Mouse (Mus musculus): Measurements from ENCODE around the gene Nipbl. TPM values are rescaled to one million over a fixed set of nuclear protein-coding genes. Genes with fewer than 3 reads are reported as not detected.

The Nipbl gene
- polyA plus RNA-seq, 1 experiment from 2014 or later, result 5.7 TPM

GRCm38 (mm10) chr15:8265946-8266345, 178.3 kb downstream of the Nipbl start:
- Histone ChIP-seq H3K27me3 (ENCODE audit: insufficient read depth, low read length) (no peaks in the 10 kb centered on the region), H3K4me2 (ENCODE audit: low read depth, low read length) (no peak overlapping the region), H3K36me3 (replicated peaks; ENCODE audit: insufficient read depth, low read length) (0 out of 2 replicates have a peak, but pooled peaks cover 3% of the 10 kb centered on the region), H3K27ac (ENCODE audit: low read depth) (no peak overlapping the region), H3K4me3 (ENCODE audit: low read depth, low read length) (no peak overlapping the region), H3K4me1 (ENCODE audit: insufficient read depth) (no peaks in the 10 kb centered on the region), H3K9ac (replicated peaks) (no peak overlapping the region), H3K9me3 (ENCODE audit: low read length) (no peaks in the 10 kb centered on the region)
- ATAC-seq (no peak), DNase-seq (no peak)
- WGBS (ENCODE audit: insufficient replicate concordance), result 76% methylated on average over 3 of the region's 3 CpGs
- no peak for TF ChIP-seq CTCF (IDR thresholded peaks at IDR 0.05; ENCODE audit: low read depth)
- no peak for TF ChIP-seq EP300 (IDR thresholded peaks at IDR 0.05; ENCODE audit: low read depth)

Other genes starting within 250 kb of the Nipbl start
- not detected in 2 replicates for gene Gm2310, start 75.5 kb upstream of the Nipbl start, polyA plus RNA-seq (2015; fragmentation: Nextera tagmentation; extraction: Ambion mirVana)